Comparison of ENCODE assay signal across 8 mouse cellular contexts in the genomic region with DNA sequence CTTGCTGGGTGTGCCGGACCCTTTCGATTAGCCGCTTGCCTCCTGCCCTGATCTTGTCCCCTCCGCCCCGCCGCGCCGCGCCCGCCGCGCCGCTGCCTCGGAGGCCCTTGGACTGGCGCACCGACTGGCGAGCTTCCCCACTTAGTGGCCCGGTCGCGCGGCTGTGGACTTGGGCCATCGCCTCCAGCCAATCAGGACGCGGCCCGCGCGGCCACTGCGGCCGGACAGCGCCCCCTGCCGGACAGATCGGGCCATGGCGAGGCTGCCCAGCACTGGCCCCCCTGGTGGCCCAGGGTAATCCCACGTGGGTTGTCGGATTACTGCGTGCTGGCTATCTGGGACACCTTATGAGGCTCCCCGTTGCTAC. TPM values are rescaled to one million over a fixed set of nuclear protein-coding genes. Genes with fewer than 3 reads are reported as not detected.
DNase-seq lines count a peak whose midpoint lies in the region; ATAC-seq and TF ChIP-seq lines count a peak whose summit lies in the region.

A gene (minus strand): TSS at position 114 of the 367 bp plus-strand sequence.

- H3K4me3 ChIP-seq in C2C12 (ENCODE audit: insufficient read depth, poor library complexity, severe bottlenecking), result peak within 1 kb of the TSS; percentile 18
- peak within 1 kb of the TSS; percentile 49 for H3K4me3 ChIP-seq in forebrain, embryonic 11.5 days (ENCODE audit: low read depth, low read length)
- peak within 1 kb of the TSS; percentile 59 for H3K4me3 ChIP-seq in heart, embryonic 15.5 days
- peak within 1 kb of the TSS; percentile 12 for H3K4me3 ChIP-seq in liver, embryonic 14.5 days (ENCODE audit: insufficient read depth in 1 of 2, low read depth in 2 of 2, low read length in 2 of 2)
- H3K4me3 ChIP-seq in neural tube, embryonic 13.5 days, result peak within 1 kb of the TSS; percentile 56

- TF ChIP-seq CTCF in C2C12 (IDR thresholded peaks at IDR 0.05; ENCODE audit: control insufficient read depth, insufficient read depth, insufficient read length), result peak; percentile 99
- peak; percentile 93 for TF ChIP-seq CTCF in brain, embryonic 14.5 days (IDR thresholded peaks at IDR 0.05; ENCODE audit: borderline replicate concordance, extremely low read depth, insufficient read depth, insufficient read length)
- TF ChIP-seq CTCF in liver, embryonic 14.5 days (IDR thresholded peaks at IDR 0.05; ENCODE audit: low read depth), result peak; percentile 80

- peak within 1 kb of the TSS; percentile 52 for H3K9ac ChIP-seq in forebrain, embryonic 11.5 days (ENCODE audit: low read length)
- peak within 1 kb of the TSS; percentile 53 for H3K9ac ChIP-seq in heart, embryonic 15.5 days
- no peak within 1 kb of the TSS for H3K9ac ChIP-seq in liver, embryonic 14.5 days (replicated peaks)
- H3K9ac ChIP-seq in neural tube, embryonic 13.5 days, result peak within 1 kb of the TSS; percentile 77

- no peak for TF ChIP-seq EP300 in liver, embryonic 14.5 days (IDR thresholded peaks at IDR 0.05; ENCODE audit: low read depth)

- peak; percentile 95 for ATAC-seq in forebrain, embryonic 11.5 days (replicated peaks; ENCODE audit: low FRiP score)
- peak; percentile 90 for ATAC-seq in heart, embryonic 15.5 days (replicated peaks; ENCODE audit: insufficient number of reproducible peaks, insufficient read depth, low FRiP score, low read depth)
- peak; percentile 76 for ATAC-seq in liver, embryonic 14.5 days (ENCODE audit: insufficient read depth)
- ATAC-seq in neural tube, embryonic 13.5 days (ENCODE audit: low read depth), result peak; percentile 94

- peaks cover 13% of the 10 kb centered on the region; the same call in 1 of the 2 replicates for H3K4me1 ChIP-seq in forebrain, embryonic 11.5 days (replicated peaks; ENCODE audit: control insufficient read depth, insufficient read depth, low read length)
- peaks cover 12% of the 10 kb centered on the region for H3K4me1 ChIP-seq in heart, embryonic 15.5 days (replicated peaks)
- no peaks in the 10 kb centered on the region for H3K4me1 ChIP-seq in liver, embryonic 14.5 days (replicated peaks; ENCODE audit: control insufficient read depth in 2 of 2, insufficient read depth in 2 of 2, low read length in 1 of 2)
- peaks cover 15% of the 10 kb centered on the region for H3K4me1 ChIP-seq in neural tube, embryonic 13.5 days (replicated peaks)

- H3K9me3 ChIP-seq in forebrain, embryonic 11.5 days (ENCODE audit: control insufficient read depth, low read length), result no peaks in the 10 kb centered on the region
- no peaks in the 10 kb centered on the region for H3K9me3 ChIP-seq in heart, embryonic 15.5 days (replicated peaks)
- no peaks in the 10 kb centered on the region for H3K9me3 ChIP-seq in liver, embryonic 14.5 days (ENCODE audit: control insufficient read depth, low read length)
- no peaks in the 10 kb centered on the region for H3K9me3 ChIP-seq in neural tube, embryonic 13.5 days

- no peak within 1 kb of the TSS for H3K27ac ChIP-seq in forebrain, embryonic 11.5 days (ENCODE audit: low read depth, low read length)
- peak within 1 kb of the TSS; percentile 53 for H3K27ac ChIP-seq in heart, embryonic 15.5 days
- H3K27ac ChIP-seq in liver, embryonic 14.5 days, result no peak within 1 kb of the TSS
- peak within 1 kb of the TSS; percentile 84 for H3K27ac ChIP-seq in neural tube, embryonic 13.5 days (replicated peaks)

- no peaks in the 10 kb centered on the region for H3K79me3 ChIP-seq in C2C12 (ENCODE audit: low read depth)

- under 1% methylated on average over 37 of the region's 37 CpGs for WGBS in forebrain, embryonic 11.5 days
- under 1% methylated on average over 37 of the region's 37 CpGs for WGBS in heart, embryonic 15.5 days
- WGBS in liver, embryonic 14.5 days (ENCODE audit: insufficient replicate concordance), result 0% methylated on average over 37 of the region's 37 CpGs
- under 1% methylated on average over 37 of the region's 37 CpGs for WGBS in neural tube, embryonic 13.5 days

- peak; percentile 92 for DNase-seq in brain, embryonic 14.5 days (ENCODE audit: low read depth)
- DNase-seq in forebrain, embryonic 11.5 days (ENCODE audit: low spot score), result peak; percentile 96
- peak; percentile 91 to 96 for DNase-seq in kidney, postnatal 36 days
- peak; percentile 26 to 43 (median 31) for DNase-seq in liver, embryonic 14.5 days (ENCODE audit: low read depth in 3 of 3, low spot score in 3 of 3)
- peak; percentile 50 for DNase-seq in telencephalon, adult 2 months (ENCODE audit: low read depth, low spot score)

- TF ChIP-seq POLR2A in brain, embryonic 14.5 days (IDR thresholded peaks at IDR 0.05; ENCODE audit: borderline replicate concordance, extremely low read depth, insufficient read depth, insufficient read length, poor library complexity, severe bottlenecking), result no peak; the same call in 1 of the 2 replicates

- H3ac ChIP-seq in C2C12 (ENCODE audit: control insufficient read depth, insufficient read length, low read depth), result peak within 1 kb of the TSS; percentile 51

- peaks cover 22% of the 10 kb centered on the region for H3K27me3 ChIP-seq in C2C12 (ENCODE audit: control insufficient read depth, insufficient read depth, insufficient read length)
- H3K27me3 ChIP-seq in forebrain, embryonic 11.5 days (ENCODE audit: control insufficient read depth, insufficient read depth, low read length), result peaks cover 12% of the 10 kb centered on the region
- H3K27me3 ChIP-seq in heart, embryonic 15.5 days, result peaks cover 32% of the 10 kb centered on the region
- H3K27me3 ChIP-seq in liver, embryonic 14.5 days (ENCODE audit: control insufficient read depth, insufficient read depth, low read length), result peaks cover 22% of the 10 kb centered on the region
- H3K27me3 ChIP-seq in neural tube, embryonic 13.5 days, result peaks cover 17% of the 10 kb centered on the region

- no peaks in the 10 kb centered on the region for H3K79me2 ChIP-seq in C2C12 (ENCODE audit: control insufficient read depth, insufficient read depth)

- no peaks in the 10 kb centered on the region for H3K36me3 ChIP-seq in C2C12 (ENCODE audit: control insufficient read depth, insufficient read depth)
- H3K36me3 ChIP-seq in forebrain, embryonic 11.5 days (ENCODE audit: control insufficient read depth, insufficient read depth, low read length), result no peaks in the 10 kb centered on the region
- H3K36me3 ChIP-seq in heart, embryonic 15.5 days, result no peaks in the 10 kb centered on the region
- no peaks in the 10 kb centered on the region for H3K36me3 ChIP-seq in liver, embryonic 14.5 days (replicated peaks; ENCODE audit: control insufficient read depth, insufficient read depth, low read depth)
- no peaks in the 10 kb centered on the region for H3K36me3 ChIP-seq in neural tube, embryonic 13.5 days

- H3K4me2 ChIP-seq in forebrain, embryonic 11.5 days (ENCODE audit: low read depth, low read length, severe bottlenecking), result peak within 1 kb of the TSS; percentile 99
- peak within 1 kb of the TSS; percentile 94 for H3K4me2 ChIP-seq in heart, embryonic 15.5 days
- peak within 1 kb of the TSS; percentile 61 for H3K4me2 ChIP-seq in liver, embryonic 14.5 days (ENCODE audit: low read depth)
- H3K4me2 ChIP-seq in neural tube, embryonic 13.5 days, result peak within 1 kb of the TSS; percentile 85

TF ChIP-seq in C2C12, 6 proteins besides CTCF, POLR2A, EP300 and RAD21:
- TF ChIP-seq MYOD1 (IDR thresholded peaks at IDR 0.05; ENCODE audit: control insufficient read depth, insufficient read length, low read depth), result no peak
- TF ChIP-seq USF1 (IDR thresholded peaks at IDR 0.05; ENCODE audit: low read depth), result peak; percentile 15
- peak; percentile 79 for TF ChIP-seq MAX (IDR thresholded peaks at IDR 0.05)
- TF ChIP-seq FOSL1 (IDR thresholded peaks at IDR 0.05; ENCODE audit: insufficient read depth, low read length, poor library complexity, severe bottlenecking), result no peak
- no peak for TF ChIP-seq CEBPB (IDR thresholded peaks at IDR 0.05; ENCODE audit: low read depth)
- no peak for TF ChIP-seq MYOG (IDR thresholded peaks at IDR 0.05; ENCODE audit: control insufficient read depth, extremely low read depth, insufficient read length)

RNA-seq across cellular contexts. Expression of the gene that starts here (rescaled TPM):
- 0.14 TPM for polyA plus RNA-seq in C2C12 (2012; fragmentation: generic; extraction: Trizol)
- 1.7 and 3.5 TPM in 2 replicates for polyA plus RNA-seq in brain, embryonic 14.5 days (2012; rRNA removed)
- 1.1 and 1.3 TPM in 2 replicates for polyA plus RNA-seq in forebrain, embryonic 11.5 days (2014; fragmentation: Nextera tagmentation; extraction: Ambion mirVana)
- 2.5 and 3.1 TPM in 2 replicates for polyA plus RNA-seq in heart, embryonic 15.5 days (2015; fragmentation: Nextera tagmentation; extraction: Ambion mirVana)
- 0.03 TPM in 2 replicates for polyA plus RNA-seq in liver, embryonic 14.5 days (2012; rRNA removed)
- 0.05 TPM in 2 replicates for polyA plus RNA-seq in liver, embryonic 14.5 days (2014; fragmentation: Nextera tagmentation; extraction: Ambion mirVana)
- polyA plus RNA-seq in neural tube, embryonic 13.5 days (2015; fragmentation: Nextera tagmentation; extraction: Ambion mirVana), result 14.5 TPM in 2 replicates

Comparison
In these comparisons a context has a peak if more than half of its experiments do, and no peak if none do; other contexts are left out.
1. Peak in DNase-seq, ATAC-seq, H3K4me3 ChIP-seq and H3K4me2 ChIP-seq in liver, embryonic 14.5 days; RNA of the gene not detected or under 1 TPM.
2. DNase-seq: peak in every context shown above with its lines; median percentile 96 in forebrain, embryonic 11.5 days; 94 in kidney, postnatal 36 days; 92 in brain, embryonic 14.5 days; 50 in telencephalon, adult 2 months; 31 in liver, embryonic 14.5 days.
3. H3K27ac ChIP-seq: peak in heart, embryonic 15.5 days (single experiment) and neural tube, embryonic 13.5 days (single experiment); none in forebrain, embryonic 11.5 days (single experiment) and liver, embryonic 14.5 days (single experiment).
4. Peak in every context shown above with its lines, with median percentiles within 50 percentile points of each other: H3K4me3 ChIP-seq, CTCF ChIP-seq, ATAC-seq and H3K4me2 ChIP-seq.